Mouse (Mus musculus) right cerebral cortex, postnatal 10 days (tissue): ENCODE measurements at regions not wholly inside any gene's neighbourhood (a gene's known extent, or its start where the extent isn't known, plus 50 kb on each side); places are given as distances from the start of the nearest gene placed in this dataset.

Source experiments
- DNase-seq, 2 experiments: peaks; one replicate each; pipeline ENCODE4 v3.0.0; 2021; ENCODE audit warnings: low spot score in 2 of 2

GRCm38 (mm10) chr11:19747097-19747972, 176.8 kb upstream of the Spred2 start:
- no peak for DNase-seq

GRCm38 (mm10) chr11:19747973-19748559, 176.1 kb upstream of the Spred2 start:
- DNase-seq: no peak

GRCm38 (mm10) chr11:19758892-19759291, 165.3 kb upstream of the Spred2 start:
- DNase-seq: no peak

GRCm38 (mm10) chr11:19760861-19761693, 163.1 kb upstream of the Spred2 start:
- peak; percentile 75 to 76 for DNase-seq

GRCm38 (mm10) chr11:19761694-19761976, 162.5 kb upstream of the Spred2 start:
- DNase-seq: peak; percentile 40 to 58

GRCm38 (mm10) chr11:19767316-19767715, 156.9 kb upstream of the Spred2 start:
- DNase-seq: peak in 1 of 2 experiments; percentile 32

GRCm38 (mm10) chr11:19767871-19768270, 156.3 kb upstream of the Spred2 start:
- DNase-seq: no peak

- no peak for DNase-seq
Measured at GRCm38 (mm10) chr11:19768962-19769361, 155.2 kb upstream of the Spred2 start.

GRCm38 (mm10) chr11:19774010-19774409, 150.2 kb upstream of the Spred2 start:
- no peak for DNase-seq

GRCm38 (mm10) chr11:19775741-19776140, 148.4 kb upstream of the Spred2 start:
- DNase-seq: no peak

GRCm38 (mm10) chr11:19776473-19777200, 147.5 kb upstream of the Spred2 start:
- DNase-seq: no peak

GRCm38 (mm10) chr11:19778191-19778590, 146.0 kb upstream of the Spred2 start:
- no peak for DNase-seq

- no peak for DNase-seq
Measured at GRCm38 (mm10) chr11:19785110-19785509, 139.1 kb upstream of the Spred2 start.

GRCm38 (mm10) chr11:19796950-19797670, 127.1 kb upstream of the Spred2 start:
- no peak for DNase-seq

- no peak for DNase-seq
Measured at GRCm38 (mm10) chr11:19809359-19809758, 114.8 kb upstream of the Spred2 start.

- DNase-seq: no peak
Measured at GRCm38 (mm10) chr11:19811271-19811991, 112.7 kb upstream of the Spred2 start.

- DNase-seq: no peak
Measured at GRCm38 (mm10) chr11:19811992-19812690, 112.0 kb upstream of the Spred2 start.

- DNase-seq: no peak
Measured at GRCm38 (mm10) chr11:19813549-19813948, 110.6 kb upstream of the Spred2 start.

GRCm38 (mm10) chr11:19822991-19823390, 101.2 kb upstream of the Spred2 start:
- DNase-seq: no peak

GRCm38 (mm10) chr11:19823461-19823895, 100.7 kb upstream of the Spred2 start:
- DNase-seq: peak; percentile 72 to 82
